Mouse (Mus musculus) liver, embryonic 16.5 days (tissue): ENCODE results near the gene Cgn. TPM values are rescaled to one million over a fixed set of nuclear protein-coding genes. Genes with fewer than 3 reads are reported as not detected.
"Not testable (repeated sequence)": the region's sequence is repeated elsewhere in the genome, so short reads cannot be mapped to it uniquely, and the experiment has no call there.

ENCODE experiments used
- ATAC-seq: fragments of 200-750 bp; cut with Nextera tagmentation; 2 replicates; pipeline ENCODE4 v1.8.0; 2017; ENCODE audit warnings: low read depth, mild to moderate bottlenecking, moderate number of reproducible peaks, moderate library complexity
- H3K27ac ChIP-seq: fragments of 300-500 bp; sonication (generic); 2 replicates; pipeline ENCODE4 v1.5.1; 2014; ENCODE audit warnings: mild to moderate bottlenecking, low read length
- H3K27me3 ChIP-seq: fragments of 300-500 bp; sonication (generic); 2 replicates; pipeline ENCODE4 v1.6.1; 2014; ENCODE audit warnings: low read depth, low read length, mixed read lengths; ENCODE audit not compliant: control insufficient read depth, insufficient read depth
- H3K36me3 ChIP-seq: fragments of 300-500 bp; sonication (generic); 2 replicates; pipeline ENCODE4 v1.6.1; 2014; ENCODE audit warnings: mild to moderate bottlenecking; ENCODE audit not compliant: control insufficient read depth, insufficient read depth
- H3K4me1 ChIP-seq: fragments of 300-500 bp; sonication (generic); 2 replicates; pipeline ENCODE4 v1.6.1; 2014; ENCODE audit warnings: low read depth, low read length, mixed read lengths; ENCODE audit not compliant: control insufficient read depth
- H3K4me2 ChIP-seq: fragments of 300-500 bp; sonication (generic); 2 replicates; pipeline ENCODE4 v1.6.1; 2014; ENCODE audit warnings: low read depth, low read length, mixed read lengths
- H3K4me3 ChIP-seq: fragments of 300-500 bp; sonication (generic); 2 replicates; pipeline ENCODE4 v1.5.1; 2014; ENCODE audit warnings: low read depth, mild to moderate bottlenecking, low read length
- H3K9ac ChIP-seq: fragments of 300-500 bp; sonication (generic); 2 replicates; pipeline ENCODE4 v1.6.1; 2014; ENCODE audit warnings: low read depth, low read length
- H3K9me3 ChIP-seq: fragments of 300-500 bp; sonication (generic); replicated peaks from 2 replicates; pipeline ENCODE4 v1.6.1; 2016; ENCODE audit warnings: low read length; ENCODE audit not compliant: control insufficient read depth
- WGBS: fragments of 180-500 bp; shearing (Covaris S2); extraction: QIAGEN DNeasy Blood & Tissue Kit; methylation state at CpG from one replicate; pipeline ENCODE4 v1.1.7; 2014; ENCODE audit not compliant: insufficient replicate concordance; 5-methylcytosine and 5-hydroxymethylcytosine counted together
- polyA plus RNA-seq: library from polyadenylated mRNA; unstranded; fragments of >200 nt; fragmentation: Nextera tagmentation; extraction: Ambion mirVana; gene quantifications from 2 replicates; pipeline ENCODE4 v1.2.1, GENCODE M21; 2015

Cgn gene
- polyA plus RNA-seq, 1 experiment from 2014 or later = 15.6 TPM

DNA sequence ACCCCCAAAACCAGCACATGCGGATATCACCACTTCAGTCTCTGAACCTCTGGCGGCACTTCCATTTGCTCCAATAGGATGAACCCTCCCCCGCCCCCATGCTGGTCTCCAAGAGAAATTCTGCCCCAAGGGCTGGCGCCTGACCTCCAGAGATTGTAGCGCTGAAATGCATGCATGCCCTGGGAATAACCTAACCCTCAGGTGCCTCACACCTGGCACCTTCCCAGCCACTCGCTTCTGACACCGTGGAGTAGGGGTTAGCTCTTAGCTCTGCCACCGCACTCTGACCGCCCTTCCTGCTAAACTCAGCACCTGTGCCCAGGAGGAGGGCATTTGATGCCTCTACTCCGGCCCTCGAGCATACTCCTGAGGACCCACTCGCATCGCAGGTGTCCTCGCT, 334 bp downstream of the Cgn start:
- H3K4me2 ChIP-seq = peak overlapping the region; percentile 81
- peaks cover 6% of the 10 kb centered on the region for H3K4me1 ChIP-seq
- H3K36me3 ChIP-seq = no peaks in the 10 kb centered on the region
- H3K27me3 ChIP-seq = peaks cover 26% of the 10 kb centered on the region
- H3K9me3 ChIP-seq = no peaks in the 10 kb centered on the region
- H3K4me3 ChIP-seq = peak overlapping the region; percentile 62
- H3K27ac ChIP-seq = 0 out of 2 replicates have a peak overlapping the region, but pooled peaks have one; percentile 25
- WGBS = 5% methylated on average over 14 of the region's 14 CpGs
- ATAC-seq = peak; percentile 7; the same call in 1 of the 2 replicates
- peak overlapping the region; percentile 60 for H3K9ac ChIP-seq

DNA sequence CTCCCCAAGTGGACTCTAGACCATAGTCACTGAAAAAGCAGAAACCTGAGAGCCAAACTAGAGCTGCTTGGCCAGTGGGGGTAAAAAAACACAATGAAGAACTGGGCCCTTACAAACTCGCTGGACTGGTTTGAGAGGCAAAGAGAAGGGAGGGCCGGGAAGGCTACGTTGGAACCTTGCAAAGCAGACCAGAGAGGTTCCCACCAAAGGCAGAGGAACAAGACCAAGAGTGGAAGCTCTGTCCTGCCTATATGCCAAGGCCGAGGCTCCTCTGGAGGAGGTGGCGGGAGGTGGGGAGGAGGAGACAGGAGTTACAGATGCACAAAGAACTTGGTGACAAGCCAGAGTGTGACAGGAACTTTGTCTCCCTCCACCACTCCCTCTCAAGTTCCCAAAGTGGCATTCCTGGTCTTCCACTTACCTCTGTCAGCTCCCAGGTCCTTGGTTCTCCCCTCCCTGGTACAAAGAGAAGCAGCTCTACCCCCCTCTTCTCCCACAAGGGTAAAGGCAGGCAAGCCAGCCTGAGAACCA, 2.1 kb downstream of the Cgn start:
- WGBS = 51% methylated on average over 5 of the region's 5 CpGs
- Histone ChIP-seq H3K36me3 (no peaks in the 10 kb centered on the region), H3K9ac (peak overlapping the region; percentile 26; the same call in 1 of the 2 replicates), H3K4me3 (peak overlapping the region; percentile 31), H3K27me3 (peaks cover 26% of the 10 kb centered on the region), H3K9me3 (no peaks in the 10 kb centered on the region), H3K27ac (peak overlapping the region; percentile 63), H3K4me2 (peak overlapping the region; percentile 81), H3K4me1 (peaks cover 6% of the 10 kb centered on the region)
- ATAC-seq = no peak

DNA sequence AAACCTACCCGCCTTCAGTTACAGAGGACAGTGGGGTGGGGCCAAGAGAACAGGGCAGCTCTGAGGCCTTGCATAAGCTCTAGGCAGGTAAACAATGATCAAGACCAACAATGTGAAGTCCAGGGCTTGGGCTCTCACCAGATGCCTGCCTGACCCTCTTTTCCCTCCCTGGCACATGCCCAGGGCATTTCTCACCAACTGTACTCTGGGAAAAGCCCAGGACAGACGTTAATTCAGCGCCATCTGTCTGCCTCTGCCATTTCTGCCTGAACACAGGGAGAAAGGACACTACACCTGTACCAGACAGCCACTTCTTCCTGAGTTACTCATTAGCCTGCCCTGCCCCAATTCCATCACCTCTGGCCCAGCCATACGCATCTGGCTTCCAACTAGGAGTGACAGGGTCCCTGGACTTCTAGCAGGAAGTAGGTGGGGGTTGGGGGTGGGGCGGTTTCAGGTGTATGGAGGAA, 2.8 kb downstream of the Cgn start:
- no peaks in the 10 kb centered on the region for H3K9me3 ChIP-seq
- H3K4me1 ChIP-seq = peaks cover 6% of the 10 kb centered on the region
- WGBS = 44% methylated on average over 5 of the region's 5 CpGs
- peak; percentile 82 for ATAC-seq
- peaks cover 26% of the 10 kb centered on the region for H3K27me3 ChIP-seq
- no peaks in the 10 kb centered on the region for H3K36me3 ChIP-seq
- no peak overlapping the region for H3K9ac ChIP-seq
- no peak overlapping the region for H3K4me3 ChIP-seq
- peak overlapping the region; percentile 30; the same call in 1 of the 2 replicates for H3K4me2 ChIP-seq
- H3K27ac ChIP-seq = peak overlapping the region; percentile 68

DNA sequence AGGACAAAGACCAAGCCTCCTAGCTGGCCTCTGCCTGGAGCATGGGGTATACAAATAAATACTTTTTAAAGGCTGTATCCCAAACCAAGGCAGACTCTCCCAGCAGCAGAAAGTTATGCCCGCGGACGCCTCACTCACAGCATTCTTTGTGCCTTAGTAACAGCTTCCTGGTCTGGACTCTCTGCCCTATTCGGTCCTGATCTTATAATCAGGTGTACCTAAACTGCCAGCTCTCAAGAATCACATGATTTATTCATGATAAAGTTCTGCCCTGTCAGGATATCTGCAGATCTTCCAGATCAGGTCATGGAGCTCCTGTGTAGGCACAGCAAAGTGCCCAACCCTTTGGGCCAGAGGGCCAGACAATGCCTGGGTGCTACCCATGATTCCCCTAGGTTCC, 3.4 kb downstream of the Cgn start:
- Histone ChIP-seq H3K4me1 (peaks cover 6% of the 10 kb centered on the region), H3K27ac (peak overlapping the region; percentile 68), H3K36me3 (no peaks in the 10 kb centered on the region), H3K27me3 (peaks cover 26% of the 10 kb centered on the region), H3K9ac (no peak overlapping the region), H3K9me3 (no peaks in the 10 kb centered on the region), H3K4me3 (no peak overlapping the region), H3K4me2 (peak overlapping the region; percentile 30)
- WGBS = 38% methylated on average over 4 of the region's 4 CpGs
- ATAC-seq = no peak

DNA sequence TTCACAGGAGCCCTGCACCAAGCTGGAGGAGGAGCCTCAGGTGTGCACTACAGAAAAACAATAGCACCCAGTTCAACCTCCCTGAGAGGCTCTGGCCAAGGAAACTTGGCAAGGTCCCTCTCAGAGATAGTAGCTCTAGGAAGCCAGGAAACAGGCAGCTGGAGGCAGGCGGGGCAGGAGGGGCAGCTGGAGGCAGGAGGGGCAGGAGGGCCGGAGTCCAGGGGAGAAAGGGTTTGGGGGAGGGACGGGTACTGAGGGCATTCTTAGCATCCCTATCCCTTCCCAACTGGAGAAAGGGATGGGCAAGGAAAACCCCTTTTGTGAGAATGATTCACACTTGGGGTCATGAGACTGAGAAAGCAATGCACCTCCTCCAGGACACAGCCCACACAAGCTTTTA, 4.9 kb downstream of the Cgn start:
- H3K4me2 ChIP-seq = no peak overlapping the region
- H3K4me3 ChIP-seq = no peak overlapping the region
- no peak overlapping the region for H3K9ac ChIP-seq
- WGBS = 34% methylated on average over 3 of the region's 3 CpGs
- no peaks in the 10 kb centered on the region for H3K36me3 ChIP-seq
- H3K9me3 ChIP-seq = no peaks in the 10 kb centered on the region
- H3K4me1 ChIP-seq = peaks cover 4% of the 10 kb centered on the region
- H3K27ac ChIP-seq = no peak overlapping the region
- H3K27me3 ChIP-seq = peaks cover 15% of the 10 kb centered on the region
- ATAC-seq = no peak

DNA sequence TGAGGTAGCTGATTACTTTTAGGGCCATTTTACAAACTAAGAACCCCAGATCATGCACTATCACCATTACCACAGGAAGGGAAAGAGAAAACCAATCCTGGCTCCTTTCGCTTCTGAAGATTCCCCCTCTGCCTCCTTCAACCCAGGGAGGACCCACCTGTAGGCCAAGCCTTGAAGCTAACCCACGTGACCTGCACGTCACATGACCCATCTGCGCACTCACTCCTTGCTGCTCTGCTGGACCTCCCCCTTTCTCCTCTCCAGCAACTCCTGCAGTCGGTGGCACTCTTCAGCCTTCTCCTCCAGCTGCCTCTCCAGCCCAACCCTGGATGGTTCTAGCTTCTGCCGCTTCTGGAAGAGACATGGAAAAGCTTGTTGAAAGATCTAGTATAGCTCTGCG, 10.4 kb downstream of the Cgn start:
- 70% methylated on average over 7 of the region's 7 CpGs for WGBS
- no peak overlapping the region for H3K4me2 ChIP-seq
- no peak for ATAC-seq
- H3K9ac ChIP-seq = no peak overlapping the region
- no peaks in the 10 kb centered on the region; the same call in 1 of the 2 replicates for H3K27me3 ChIP-seq
- no peaks in the 10 kb centered on the region; the same call in 1 of the 2 replicates for H3K36me3 ChIP-seq
- no peaks in the 10 kb centered on the region for H3K4me1 ChIP-seq
- no peak overlapping the region for H3K4me3 ChIP-seq
- H3K27ac ChIP-seq = no peak overlapping the region
- H3K9me3 ChIP-seq = no peaks in the 10 kb centered on the region

DNA sequence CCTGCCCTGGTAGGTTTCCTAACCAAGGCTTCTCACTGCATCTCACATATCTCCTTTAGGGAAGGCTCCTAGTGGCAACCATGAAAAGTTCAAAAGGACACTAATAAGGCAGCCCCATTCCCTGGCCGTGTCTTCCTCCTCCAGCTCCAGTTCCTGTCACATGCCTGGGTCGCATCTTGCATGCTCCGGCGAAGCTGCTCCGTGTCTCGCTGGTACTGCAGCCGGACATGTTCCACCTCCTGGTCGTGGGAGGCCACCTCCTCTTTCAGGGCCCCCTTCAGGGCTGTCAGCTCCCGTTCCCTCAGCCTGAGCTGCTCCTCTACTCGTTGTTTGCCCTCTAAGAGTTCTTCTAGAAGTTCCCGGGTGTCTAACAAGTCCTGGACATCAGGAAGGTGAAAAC, 12.3 kb downstream of the Cgn start:
- H3K9ac ChIP-seq = no peak overlapping the region
- H3K27me3 ChIP-seq = no peaks in the 10 kb centered on the region; the same call in 1 of the 2 replicates
- H3K36me3 ChIP-seq = no peaks in the 10 kb centered on the region; the same call in 1 of the 2 replicates
- no peak overlapping the region for H3K4me2 ChIP-seq
- H3K27ac ChIP-seq = no peak overlapping the region
- H3K9me3 ChIP-seq = no peaks in the 10 kb centered on the region
- no peaks in the 10 kb centered on the region for H3K4me1 ChIP-seq
- no peak for ATAC-seq
- H3K4me3 ChIP-seq = no peak overlapping the region
- WGBS = 63% methylated on average over 11 of the region's 11 CpGs

DNA sequence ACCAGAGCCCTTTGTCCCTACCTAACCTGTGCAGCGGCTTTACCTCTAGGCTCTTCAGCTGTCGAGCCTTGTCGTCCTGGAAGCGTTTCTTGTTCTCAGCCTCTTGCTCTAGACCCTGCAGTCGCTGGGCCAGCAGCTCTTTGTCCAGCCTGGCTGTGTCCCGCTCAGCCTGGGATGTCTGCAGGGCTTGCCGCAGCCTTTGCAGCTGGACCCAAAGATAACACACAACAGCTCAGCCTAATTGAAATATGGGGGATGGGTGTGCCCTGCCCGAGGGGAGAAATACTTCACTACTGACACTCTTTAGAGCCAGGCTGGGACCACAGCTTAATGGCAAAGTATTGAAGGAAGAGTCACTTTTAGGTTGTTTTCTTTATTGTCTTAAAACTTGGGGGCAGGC, 20.8 kb downstream of the Cgn start:
- H3K27me3 ChIP-seq, H3K4me3 ChIP-seq, H3K4me1 ChIP-seq, H3K36me3 ChIP-seq, H3K9ac ChIP-seq, H3K27ac ChIP-seq, H3K9me3 ChIP-seq: not testable (repeated sequence)
- ATAC-seq = peak; percentile 92
- H3K4me2 ChIP-seq = peak overlapping the region; percentile 46
- 35% methylated on average over 8 of the region's 8 CpGs for WGBS

DNA sequence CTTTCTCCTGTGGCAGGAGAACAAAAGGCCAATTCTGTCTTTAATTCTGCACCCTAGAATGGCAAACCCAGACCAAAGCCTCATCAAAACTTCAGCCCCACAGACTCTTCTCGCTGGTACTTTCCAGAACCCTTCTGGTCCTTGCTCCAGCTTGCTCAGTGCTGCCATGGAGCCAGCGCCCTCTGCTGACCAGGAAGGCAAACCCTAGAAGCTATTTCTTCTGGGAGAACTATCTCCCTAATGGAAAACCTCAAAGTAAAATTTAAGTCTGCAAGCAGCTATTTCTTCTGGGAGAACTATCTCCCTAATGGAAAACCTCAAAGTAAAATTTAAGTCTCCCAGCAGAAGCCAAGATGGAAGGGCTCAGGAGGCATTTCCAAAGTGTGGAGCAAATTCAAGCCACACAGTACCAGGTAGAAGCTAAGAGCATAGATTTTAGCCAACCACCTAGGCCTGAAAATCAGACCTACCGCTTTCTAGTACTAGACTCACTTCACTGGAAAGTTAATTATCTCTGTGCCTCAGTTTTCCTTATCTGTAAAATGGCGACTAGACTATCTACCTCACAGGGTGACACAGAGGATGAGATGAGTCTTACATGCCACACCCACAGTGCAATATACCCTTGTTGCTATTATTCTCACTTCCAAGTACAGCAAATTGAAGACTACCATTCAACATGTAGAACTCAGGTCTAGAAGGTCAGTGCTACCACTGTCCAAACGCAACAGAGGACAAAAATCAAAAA, 21.6 kb downstream of the Cgn start:
- WGBS = 32% methylated on average over 3 of the region's 5 CpGs
- not testable (repeated sequence) for H3K4me1 ChIP-seq

More for the DNA sequence above, 21.6 kb downstream of the Cgn start:
- peak overlapping the region; percentile 46; the same call in 1 of the 2 replicates for H3K4me2 ChIP-seq
- peak; percentile 84 for ATAC-seq
- not testable (repeated sequence) for H3K9ac ChIP-seq, H3K9me3 ChIP-seq, H3K27ac ChIP-seq, H3K27me3 ChIP-seq, H3K36me3 ChIP-seq, H3K4me3 ChIP-seq
